Mouse (Mus musculus) C2C12 (cell line): Measurements from ENCODE around the gene 2010111I01Rik.

Experiments
- CTCF ChIP-seq: IDR thresholded peaks from one replicate; pipeline ENCODE4 v1.5.1; 2011; ENCODE audit not compliant: control insufficient read depth, insufficient read depth, insufficient read length
- MAX ChIP-seq: IDR thresholded peaks from one replicate; pipeline ENCODE4 v1.6.1; 2011; ENCODE audit warnings: mild to moderate bottlenecking, control low read depth
- MYOD1 ChIP-seq: IDR thresholded peaks from one replicate; pipeline ENCODE4 v1.6.1; 2011; ENCODE audit warnings: low read depth; ENCODE audit not compliant: control insufficient read depth, insufficient read length
- MYOG ChIP-seq: IDR thresholded peaks from one replicate; pipeline ENCODE4 v1.6.1; 2011; ENCODE audit not compliant: control insufficient read depth, insufficient read length; ENCODE audit errors: extremely low read depth
- USF1 ChIP-seq: IDR thresholded peaks from one replicate; pipeline ENCODE4 v1.6.1; 2011; ENCODE audit warnings: low read depth, mild to moderate bottlenecking, control low read depth, moderate library complexity

GRCm38 (mm10) chr13:63235551-63235950 lies 270.9 kb downstream of the 2010111I01Rik start:
- TF ChIP-seq CTCF (no peak), USF1 (no peak), MYOG (no peak), MAX (no peak), MYOD1 (no peak)
